Mouse (Mus musculus) intestine, embryonic 15.5 days (tissue): ENCODE data around the gene Tm4sf5. TPM values are rescaled to one million over a fixed set of nuclear protein-coding genes. Genes with fewer than 3 reads are reported as not detected.

Experiments used
- ATAC-seq: fragments of 200-750 bp; cut with Nextera tagmentation; 2 replicates; pipeline ENCODE4 v1.8.0; 2017; ENCODE audit warnings: moderate TSS enrichment, moderate library complexity
- H3K27ac ChIP-seq: fragments of 300-500 bp; sonication (generic); 2 replicates; pipeline ENCODE4 v1.5.1; 2015; ENCODE audit warnings: mild to moderate bottlenecking, inconsistent platforms
- H3K27me3 ChIP-seq: fragments of 300-500 bp; sonication (generic); replicated peaks from 2 replicates; pipeline ENCODE4 v1.6.1; 2015; ENCODE audit warnings: inconsistent platforms
- H3K36me3 ChIP-seq: fragments of 300-500 bp; sonication (generic); 2 replicates; pipeline ENCODE4 v1.6.1; 2015; ENCODE audit warnings: inconsistent platforms
- H3K4me1 ChIP-seq: fragments of 300-500 bp; sonication (generic); replicated peaks from 2 replicates; pipeline ENCODE4 v1.6.1; 2015; ENCODE audit warnings: inconsistent platforms
- H3K4me2 ChIP-seq: fragments of 300-500 bp; sonication (generic); replicated peaks from 2 replicates; pipeline ENCODE4 v1.6.1; 2015; ENCODE audit warnings: mild to moderate bottlenecking, inconsistent platforms
- H3K4me3 ChIP-seq: fragments of 300-500 bp; sonication (generic); replicated peaks from 2 replicates; pipeline ENCODE4 v1.5.1; 2015; ENCODE audit warnings: inconsistent platforms
- H3K9ac ChIP-seq: fragments of 300-500 bp; sonication (generic); 2 replicates; pipeline ENCODE4 v1.6.1; 2015; ENCODE audit warnings: inconsistent platforms
- H3K9me3 ChIP-seq: fragments of 300-500 bp; sonication (generic); 2 replicates; pipeline ENCODE4 v1.6.1; 2016; ENCODE audit warnings: inconsistent platforms
- WGBS: fragments of 180-500 bp; shearing (Covaris S2); methylation state at CpG from one replicate; pipeline ENCODE4 v1.1.7; 2015; 5-methylcytosine and 5-hydroxymethylcytosine counted together
- polyA plus RNA-seq: library from polyadenylated mRNA; unstranded; fragments of >200 nt; fragmentation: Nextera tagmentation; extraction: Ambion mirVana; gene quantifications from 2 replicates; pipeline ENCODE4 v1.2.1, GENCODE M21; 2015

Gene Tm4sf5
- polyA plus RNA-seq, 1 experiment from 2014 or later: 179 TPM

DNA sequence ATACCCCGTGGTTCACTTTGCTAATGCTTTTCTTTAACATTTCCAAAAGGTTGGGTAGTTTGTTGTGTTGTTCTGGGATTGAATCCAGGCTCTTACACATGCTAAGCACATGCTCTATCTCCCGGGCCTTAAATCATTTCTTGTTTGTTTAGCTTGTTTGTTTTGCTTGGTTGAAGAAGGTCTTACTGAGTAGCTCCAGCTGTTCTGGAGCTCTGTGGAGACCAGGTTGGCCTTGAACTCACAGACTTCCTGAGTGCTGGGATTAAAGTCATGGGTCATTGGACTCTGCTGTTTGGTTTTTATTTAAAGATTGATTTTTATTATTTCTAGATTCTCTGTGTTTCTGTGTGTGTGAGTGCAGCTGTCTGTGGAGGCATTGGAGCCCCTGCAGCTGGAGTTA lies 19.5 kb upstream of the Tm4sf5 start:
- ATAC-seq: no peak
- no peaks in the 10 kb centered on the region for H3K9me3 ChIP-seq
- 60% methylated on average over 2 of the region's 2 CpGs for WGBS

DNA sequence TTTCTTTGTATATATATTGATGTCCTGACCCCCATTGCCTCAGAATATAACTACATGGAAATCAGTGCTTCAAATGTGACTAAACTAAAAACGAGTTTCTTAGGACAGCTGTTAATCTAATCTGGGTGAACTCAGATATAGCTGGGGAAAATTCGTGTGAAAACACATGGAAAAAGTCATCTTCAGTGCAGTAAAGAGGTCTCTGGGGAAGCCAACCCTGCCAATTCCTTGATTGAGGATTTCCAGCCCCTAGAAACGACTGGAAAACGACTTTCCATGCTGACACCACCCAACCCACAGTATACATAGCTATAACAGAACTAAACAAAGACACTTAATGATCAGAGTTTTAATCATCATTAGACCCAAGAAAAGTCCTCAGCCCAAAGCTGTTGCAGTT lies 17.2 kb upstream of the Tm4sf5 start:
- H3K4me1 ChIP-seq: no peaks in the 10 kb centered on the region
- no peaks in the 10 kb centered on the region for H3K9me3 ChIP-seq
- H3K9ac ChIP-seq: no peak overlapping the region
- H3K4me2 ChIP-seq: no peak overlapping the region
- WGBS: 38% methylated on average over 4 of the region's 4 CpGs
- no peaks in the 10 kb centered on the region for H3K27me3 ChIP-seq
- H3K36me3 ChIP-seq: no peaks in the 10 kb centered on the region
- no peak overlapping the region for H3K27ac ChIP-seq
- no peak for ATAC-seq
- no peak overlapping the region for H3K4me3 ChIP-seq

More for the DNA sequence above, 19.5 kb upstream of the Tm4sf5 start:
- Histone ChIP-seq H3K9ac (no peak overlapping the region), H3K4me2 (no peak overlapping the region), H3K27ac (no peak overlapping the region), H3K4me3 (no peak overlapping the region), H3K4me1 (no peaks in the 10 kb centered on the region), H3K36me3 (no peaks in the 10 kb centered on the region), H3K27me3 (no peaks in the 10 kb centered on the region)

DNA sequence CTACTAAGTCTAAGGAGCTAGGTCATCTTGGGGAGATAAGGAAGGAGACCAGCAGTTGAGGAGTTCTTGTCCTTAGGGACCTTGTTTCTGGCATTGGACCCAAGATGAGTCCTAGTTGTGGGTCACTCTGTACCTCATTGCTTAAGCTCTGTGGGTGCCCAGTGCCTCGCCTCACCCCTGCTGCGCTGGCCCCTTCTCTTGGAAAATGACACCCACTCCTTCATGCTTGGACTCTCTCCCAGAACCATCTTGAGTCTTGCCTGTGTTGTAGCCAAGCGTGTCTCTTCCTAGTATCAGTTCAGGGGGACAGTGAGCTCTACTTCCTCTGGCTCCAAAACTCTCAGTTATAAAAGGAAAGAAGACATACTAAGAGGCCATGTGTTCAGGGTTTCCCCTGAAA lies 15.9 kb upstream of the Tm4sf5 start:
- Histone ChIP-seq H3K27ac (no peak overlapping the region), H3K4me2 (no peak overlapping the region), H3K27me3 (no peaks in the 10 kb centered on the region)

DNA sequence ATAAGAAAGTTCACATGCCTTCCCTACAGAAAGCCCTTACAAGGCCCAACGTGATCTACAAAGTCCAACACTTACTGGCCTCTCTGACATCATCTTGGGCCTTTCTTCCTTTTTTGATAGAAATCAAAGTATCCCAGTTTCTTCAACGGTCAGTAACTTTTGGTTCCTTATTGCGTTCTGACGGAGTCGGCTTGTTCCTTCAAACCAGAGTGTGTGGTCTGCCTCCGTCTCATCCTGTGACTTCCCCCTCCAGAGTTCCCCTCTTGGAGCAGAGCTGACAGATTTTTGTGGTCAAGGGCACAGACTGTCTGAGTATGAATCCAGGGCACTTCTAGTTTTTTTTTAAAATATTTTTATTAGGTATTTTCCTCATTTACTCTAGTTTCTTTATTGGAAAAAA lies 15.4 kb upstream of the Tm4sf5 start:
- no peaks in the 10 kb centered on the region for H3K27me3 ChIP-seq
- H3K4me2 ChIP-seq: no peak overlapping the region
- H3K9me3 ChIP-seq: no peaks in the 10 kb centered on the region
- H3K36me3 ChIP-seq: no peaks in the 10 kb centered on the region
- 84% methylated on average over 6 of the region's 6 CpGs for WGBS
- H3K4me3 ChIP-seq: no peak overlapping the region
- H3K27ac ChIP-seq: no peak overlapping the region
- H3K9ac ChIP-seq: no peak overlapping the region
- no peak for ATAC-seq
- no peaks in the 10 kb centered on the region for H3K4me1 ChIP-seq

More for the DNA sequence above, 15.9 kb upstream of the Tm4sf5 start:
- Histone ChIP-seq H3K9ac (no peak overlapping the region), H3K4me1 (no peaks in the 10 kb centered on the region), H3K36me3 (no peaks in the 10 kb centered on the region), H3K9me3 (no peaks in the 10 kb centered on the region), H3K4me3 (no peak overlapping the region)
- 79% methylated on average over 3 of the region's 3 CpGs for WGBS
- no peak for ATAC-seq

DNA sequence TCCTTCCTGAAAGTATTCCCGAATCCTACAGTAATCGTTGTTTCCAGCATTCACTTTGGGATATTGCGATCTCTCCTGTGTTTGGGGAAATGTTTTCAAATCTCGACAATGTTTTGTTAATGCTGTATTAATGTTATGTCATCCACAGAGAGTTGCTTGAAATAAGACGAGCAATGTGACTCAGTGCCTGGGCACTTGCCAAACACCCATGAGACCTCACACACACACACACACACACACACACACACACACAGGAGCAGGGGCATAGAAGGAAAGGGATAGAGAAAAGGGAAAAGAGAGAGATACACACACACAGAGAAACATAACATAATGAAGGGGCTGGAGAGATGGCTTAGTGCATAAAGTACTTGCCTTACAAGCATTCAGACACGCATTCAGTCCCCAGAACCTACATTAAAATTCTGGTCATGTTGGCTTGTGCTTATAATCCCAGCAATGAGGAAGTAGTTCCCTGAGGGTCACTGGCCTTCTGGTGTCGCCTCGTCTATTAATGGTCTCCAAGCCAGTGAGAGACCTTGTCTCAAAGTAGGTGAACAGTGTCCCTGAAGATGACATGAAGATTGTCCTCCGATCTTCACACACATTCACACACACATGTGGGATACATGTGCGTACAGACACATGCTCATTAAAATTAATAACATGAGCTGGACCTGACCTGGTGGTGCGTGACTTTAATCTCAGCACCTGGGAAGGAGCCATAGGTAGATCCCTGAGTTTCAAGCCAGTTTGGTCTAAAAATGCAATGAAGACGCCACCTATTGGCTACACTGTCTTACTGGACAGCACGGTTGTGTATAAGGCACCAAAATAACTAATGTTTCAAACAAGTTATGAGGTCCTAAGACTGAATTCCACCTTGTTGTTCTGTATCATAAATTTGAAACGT lies 5.2 kb upstream of the Tm4sf5 start:
- H3K4me1 ChIP-seq: no peaks in the 10 kb centered on the region
- no peaks in the 10 kb centered on the region for H3K9me3 ChIP-seq
- 0 out of 2 replicates have a peak overlapping the region, but pooled peaks have one; percentile 10 for H3K27ac ChIP-seq
- 63% methylated on average over 14 of the region's 14 CpGs for WGBS
- no peaks in the 10 kb centered on the region for H3K27me3 ChIP-seq
- ATAC-seq: peak; percentile 27
- H3K9ac ChIP-seq: no peak overlapping the region
- 0 out of 2 replicates have a peak overlapping the region, but pooled peaks have one; percentile 3 for H3K4me2 ChIP-seq
- no peaks in the 10 kb centered on the region for H3K36me3 ChIP-seq
- H3K4me3 ChIP-seq: no peak overlapping the region

DNA sequence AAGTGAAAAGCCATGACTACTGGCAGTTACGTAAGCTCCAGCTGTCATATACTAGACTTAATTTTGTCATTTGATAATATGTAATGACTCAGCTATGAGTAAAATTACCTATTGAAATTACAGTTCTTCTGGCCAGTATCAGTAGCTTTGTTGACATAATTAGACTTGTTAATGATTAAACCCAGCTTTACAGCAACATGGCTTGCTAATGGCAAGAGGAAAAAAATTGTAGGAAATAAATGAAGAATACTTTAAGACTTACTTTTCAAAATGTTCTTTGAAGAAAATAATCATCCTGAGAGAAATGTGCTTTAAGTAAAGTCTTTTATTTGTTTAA lies 4.6 kb upstream of the Tm4sf5 start:
- Histone ChIP-seq H3K36me3 (no peaks in the 10 kb centered on the region), H3K4me3 (no peak overlapping the region), H3K9ac (no peak overlapping the region), H3K27ac (0 out of 2 replicates have a peak overlapping the region, but pooled peaks have one; percentile 36), H3K4me1 (no peaks in the 10 kb centered on the region), H3K4me2 (0 out of 2 replicates have a peak overlapping the region, but pooled peaks have one; percentile 3), H3K9me3 (no peaks in the 10 kb centered on the region), H3K27me3 (no peaks in the 10 kb centered on the region)
- whole genome bisulfite sequencing: 58% methylated on average over 1 of the region's 1 CpGs
- peak; percentile 56 for ATAC-seq

DNA sequence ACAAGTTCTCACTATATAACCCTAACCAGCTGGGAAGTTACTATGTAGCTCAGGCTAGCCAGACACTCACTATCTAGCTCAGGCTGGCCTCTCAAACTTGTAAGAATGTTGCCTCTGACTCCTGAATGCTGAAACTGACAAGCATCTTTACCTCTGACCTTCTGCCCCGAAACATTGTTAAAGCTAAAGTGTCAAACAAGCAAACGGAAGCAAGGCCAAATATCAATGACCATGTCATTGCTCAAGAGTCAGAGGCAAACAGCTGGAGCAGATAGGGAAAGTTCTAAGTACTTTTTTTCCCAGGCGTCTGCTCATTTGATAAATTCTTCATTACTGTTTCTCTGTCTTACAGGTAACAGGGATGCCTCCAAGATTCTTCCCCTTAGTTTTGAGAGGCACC lies 3.0 kb upstream of the Tm4sf5 start:
- Histone ChIP-seq H3K4me2 (no peak overlapping the region), H3K4me3 (no peak overlapping the region), H3K27me3 (no peaks in the 10 kb centered on the region), H3K27ac (no peak overlapping the region), H3K4me1 (no peaks in the 10 kb centered on the region), H3K9me3 (no peaks in the 10 kb centered on the region), H3K9ac (no peak overlapping the region), H3K36me3 (no peaks in the 10 kb centered on the region)
- 50% methylated on average over 3 of the region's 3 CpGs for WGBS
- ATAC-seq: no peak

DNA sequence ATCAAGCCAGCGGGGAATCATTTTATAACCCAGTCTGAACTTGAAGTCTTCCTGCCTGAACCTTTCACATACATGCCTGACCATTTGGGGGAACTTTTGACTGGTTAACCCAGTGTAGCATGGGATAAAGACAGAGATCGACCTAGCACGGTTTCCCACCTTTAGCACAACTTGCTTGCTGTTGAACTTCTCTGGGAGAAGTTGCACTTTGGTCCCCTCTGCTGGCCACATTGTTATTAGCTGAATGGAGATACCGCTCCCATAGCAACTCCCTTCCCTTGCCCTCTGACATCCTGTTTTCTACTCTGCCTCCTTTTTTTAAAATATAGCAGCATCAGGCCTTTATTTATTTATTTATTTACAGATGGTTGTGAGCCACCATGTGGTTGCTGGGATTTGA lies 1.3 kb downstream of the Tm4sf5 start:
- H3K9me3 ChIP-seq: no peaks in the 10 kb centered on the region
- H3K4me2 ChIP-seq: peak overlapping the region; percentile 50
- peak; percentile 35; the same call in 1 of the 2 replicates for ATAC-seq
- H3K27ac ChIP-seq: no peak overlapping the region
- peaks cover 5% of the 10 kb centered on the region; the same call in 1 of the 2 replicates for H3K4me1 ChIP-seq
- H3K27me3 ChIP-seq: no peaks in the 10 kb centered on the region
- 0 out of 2 replicates have a peak overlapping the region, but pooled peaks have one; percentile 40 for H3K4me3 ChIP-seq
- no peak overlapping the region for H3K9ac ChIP-seq
- no peaks in the 10 kb centered on the region for H3K36me3 ChIP-seq
- WGBS: 19% methylated on average over 4 of the region's 4 CpGs

DNA sequence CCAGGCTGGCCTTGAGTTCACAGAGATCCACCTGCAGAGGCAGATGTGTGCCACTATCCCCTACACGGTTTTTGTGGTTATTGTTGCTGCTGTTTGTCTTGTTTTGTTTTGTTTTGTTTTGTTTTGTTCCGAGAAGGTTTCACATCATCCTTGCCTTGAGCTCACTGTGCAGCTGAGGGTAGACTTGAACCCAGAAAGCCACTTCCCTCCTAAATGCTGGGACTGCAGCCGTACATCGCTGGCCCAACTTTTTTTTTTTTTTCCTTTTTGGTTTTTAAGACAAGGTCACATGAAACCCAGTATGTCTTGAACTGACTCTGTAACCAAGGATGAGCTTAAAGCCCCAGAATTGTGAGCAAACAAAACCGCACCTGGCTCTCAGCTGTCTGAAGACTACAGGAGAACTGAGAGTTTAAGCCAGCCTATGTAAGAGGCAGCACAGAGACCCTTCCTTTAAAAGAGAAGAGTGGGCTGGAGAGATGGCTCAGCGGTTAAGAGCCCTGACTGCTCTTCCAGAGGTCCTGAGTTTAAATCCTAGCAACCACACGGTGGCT lies 2.0 kb downstream of the Tm4sf5 start:
- H3K27ac ChIP-seq: no peak overlapping the region
- ATAC-seq: no peak
- H3K9me3 ChIP-seq: no peaks in the 10 kb centered on the region
- no peak overlapping the region for H3K4me2 ChIP-seq
- no peaks in the 10 kb centered on the region for H3K27me3 ChIP-seq
- H3K4me1 ChIP-seq: peaks cover 5% of the 10 kb centered on the region; the same call in 1 of the 2 replicates
- WGBS: 73% methylated on average over 7 of the region's 7 CpGs
- no peaks in the 10 kb centered on the region for H3K36me3 ChIP-seq
- H3K9ac ChIP-seq: no peak overlapping the region
- no peak overlapping the region for H3K4me3 ChIP-seq

DNA sequence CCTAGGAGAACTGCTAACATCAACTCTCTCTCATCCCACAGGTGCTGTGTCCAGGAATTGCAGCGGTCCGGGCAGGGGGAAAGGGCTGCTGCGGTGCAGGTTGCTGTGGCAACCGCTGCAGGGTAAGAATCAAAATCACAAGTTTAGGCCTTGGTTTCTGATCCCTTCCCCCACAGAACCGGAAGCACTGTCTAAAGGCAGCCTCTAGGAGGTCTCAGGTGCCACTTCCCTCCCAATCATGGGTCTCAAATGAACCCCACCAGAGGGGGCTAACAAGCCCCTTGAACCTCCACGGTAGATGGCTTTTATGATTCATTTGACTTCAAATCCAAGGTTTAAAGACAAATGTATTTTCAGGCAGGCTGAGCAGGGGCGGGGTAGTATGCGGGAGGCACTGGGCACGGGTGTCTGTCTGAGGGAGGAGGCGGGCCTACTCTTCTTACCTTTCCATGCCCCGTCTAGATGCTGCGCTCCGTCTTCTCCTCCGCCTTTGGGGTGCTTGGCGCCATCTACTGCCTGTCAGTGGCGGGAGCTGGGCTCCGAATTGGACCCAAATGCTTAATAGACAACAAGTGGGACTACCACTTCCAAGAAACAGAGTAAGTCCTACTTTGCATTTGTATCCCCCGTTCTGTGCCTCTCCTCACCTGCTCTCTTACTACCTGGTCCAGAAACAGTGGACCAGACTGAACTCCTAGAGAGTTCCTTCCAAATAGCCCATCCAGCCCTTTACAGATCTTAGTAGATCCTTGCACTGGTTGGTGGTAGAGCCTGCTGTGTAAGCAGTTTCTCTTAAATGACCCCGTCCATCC lies 4.9 kb downstream of the Tm4sf5 start:
- H3K27me3 ChIP-seq: no peaks in the 10 kb centered on the region
- peak overlapping the region; percentile 37; the same call in 1 of the 2 replicates for H3K4me2 ChIP-seq
- no peaks in the 10 kb centered on the region for H3K36me3 ChIP-seq
- H3K4me1 ChIP-seq: peaks cover 5% of the 10 kb centered on the region; the same call in 1 of the 2 replicates
- ATAC-seq: no peak
- no peaks in the 10 kb centered on the region for H3K9me3 ChIP-seq
- no peak overlapping the region for H3K27ac ChIP-seq
- no peak overlapping the region for H3K4me3 ChIP-seq
- no peak overlapping the region for H3K9ac ChIP-seq
- 15% methylated on average over 19 of the region's 19 CpGs for WGBS

DNA sequence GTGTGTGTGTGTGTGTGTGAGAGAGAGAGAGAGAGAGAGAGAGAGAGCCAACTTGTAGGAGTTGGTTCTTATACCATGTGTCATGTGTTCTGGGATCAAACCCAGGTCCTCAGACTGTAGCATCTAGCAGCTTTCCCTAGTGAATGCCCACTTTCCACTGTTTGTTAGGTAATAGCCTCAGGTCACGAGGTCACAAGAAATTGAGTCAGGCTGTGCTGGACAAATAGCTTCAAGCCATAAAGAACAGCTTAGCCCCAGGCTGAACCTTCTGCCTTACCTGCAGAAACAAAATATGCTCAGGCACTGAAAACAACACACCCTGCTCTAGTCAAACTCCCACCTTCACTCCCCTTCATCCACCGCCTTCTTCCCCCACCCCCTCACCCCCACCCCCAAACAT lies 6.2 kb downstream of the Tm4sf5 start:
- Histone ChIP-seq H3K9me3 (no peaks in the 10 kb centered on the region), H3K27ac (no peak overlapping the region), H3K4me2 (no peak overlapping the region), H3K27me3 (no peaks in the 10 kb centered on the region), H3K36me3 (no peaks in the 10 kb centered on the region), H3K4me1 (peaks cover 5% of the 10 kb centered on the region; the same call in 1 of the 2 replicates), H3K4me3 (no peak overlapping the region), H3K9ac (no peak overlapping the region)
- WGBS: 66% methylated on average over 2 of the region's 2 CpGs
- no peak for ATAC-seq

DNA sequence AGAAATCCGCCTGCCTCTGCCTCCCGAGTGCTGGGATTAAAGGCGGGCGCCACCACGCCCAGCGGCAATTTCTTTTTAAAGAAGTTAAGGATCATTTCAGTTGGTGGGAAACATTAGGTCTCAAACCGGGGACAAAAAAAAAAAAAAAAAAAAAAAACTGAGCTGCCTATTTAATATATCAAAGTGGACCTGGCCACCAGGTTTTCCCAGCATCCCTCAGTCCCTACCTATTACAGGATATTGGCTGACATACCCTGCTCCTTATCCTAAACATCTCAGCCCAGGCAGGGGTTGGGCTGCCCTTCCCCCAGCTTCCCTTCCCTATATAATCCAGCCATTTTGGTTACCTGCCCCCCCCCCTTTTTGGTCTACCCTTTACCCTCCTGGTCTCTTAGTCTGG lies 6.8 kb downstream of the Tm4sf5 start:
- no peaks in the 10 kb centered on the region for H3K9me3 ChIP-seq
- H3K36me3 ChIP-seq: no peaks in the 10 kb centered on the region
- H3K4me3 ChIP-seq: no peak overlapping the region
- H3K9ac ChIP-seq: no peak overlapping the region
- H3K4me2 ChIP-seq: no peak overlapping the region
- no peaks in the 10 kb centered on the region for H3K27me3 ChIP-seq
- 93% methylated on average over 7 of the region's 7 CpGs for WGBS
- no peak overlapping the region for H3K27ac ChIP-seq
- H3K4me1 ChIP-seq: peaks cover 5% of the 10 kb centered on the region; the same call in 1 of the 2 replicates
- ATAC-seq: no peak
